Mouse (Mus musculus) heart, adult 9 months (tissue): Measurements from ENCODE around the gene Ncbp1.
A peak's percentile ranks its signal among the peaks of the same experiment; 100 is the strongest.

ENCODE experiments used
- DNase-seq, 2 experiments: peaks; one replicate each; pipeline ENCODE4 v3.0.0; 2022; ENCODE audit warnings: low spot score in 2 of 2

The Ncbp1 gene

DNA sequence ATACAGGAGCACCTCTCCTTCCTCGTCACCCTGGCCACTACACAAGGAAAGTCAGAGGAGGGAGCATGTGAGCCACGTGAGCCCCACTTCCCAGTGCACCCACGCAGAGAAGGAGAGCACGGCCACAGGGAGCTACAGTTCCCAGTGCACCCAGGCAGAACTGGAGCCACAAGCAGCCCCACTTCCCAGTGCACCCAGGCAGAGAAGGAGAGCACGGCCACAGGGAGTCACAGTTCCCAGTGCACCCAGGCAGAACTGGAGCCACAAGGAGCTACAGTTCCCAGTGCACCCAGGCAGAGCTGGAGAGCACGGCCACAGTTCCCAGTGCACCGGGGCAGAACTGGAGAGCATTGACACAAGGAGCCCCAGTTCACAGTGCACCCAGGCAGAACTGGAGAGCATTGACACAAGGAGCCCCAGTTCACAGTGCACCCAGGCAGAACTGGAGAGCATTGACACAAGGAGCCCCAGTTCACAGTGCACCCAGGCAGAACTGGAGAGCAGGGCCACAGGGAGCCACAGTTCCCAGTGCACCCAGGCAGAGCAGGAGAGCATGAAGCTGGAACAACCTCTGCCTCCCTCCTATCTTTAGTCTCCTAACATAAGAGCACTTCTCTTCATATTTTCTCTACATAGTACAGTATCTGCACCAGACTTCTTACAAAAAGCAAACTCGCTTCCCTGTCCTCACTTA is 9.0 kb upstream of the Ncbp1 start:
- no peak for DNase-seq

DNA sequence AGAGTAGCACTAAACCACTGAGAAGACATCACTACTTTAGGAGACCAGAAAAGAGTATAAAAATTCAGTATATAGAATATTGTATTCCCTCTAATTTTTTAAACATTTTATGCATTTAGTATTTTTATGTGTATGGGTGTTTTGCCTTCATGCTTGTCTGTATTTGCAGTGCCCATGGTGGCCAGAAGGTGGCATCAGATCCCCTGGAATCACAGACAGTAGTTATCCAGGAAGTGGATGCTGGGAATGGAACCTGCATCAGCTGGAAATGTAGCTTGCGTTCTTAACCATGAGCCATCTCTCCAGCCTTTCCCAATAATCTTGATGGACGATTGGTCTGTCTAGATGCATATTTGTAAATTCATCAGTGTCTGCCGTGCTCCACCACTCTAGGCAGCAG is 8.2 kb upstream of the Ncbp1 start:
- peak in 1 of 2 experiments; percentile 28 for DNase-seq

DNA sequence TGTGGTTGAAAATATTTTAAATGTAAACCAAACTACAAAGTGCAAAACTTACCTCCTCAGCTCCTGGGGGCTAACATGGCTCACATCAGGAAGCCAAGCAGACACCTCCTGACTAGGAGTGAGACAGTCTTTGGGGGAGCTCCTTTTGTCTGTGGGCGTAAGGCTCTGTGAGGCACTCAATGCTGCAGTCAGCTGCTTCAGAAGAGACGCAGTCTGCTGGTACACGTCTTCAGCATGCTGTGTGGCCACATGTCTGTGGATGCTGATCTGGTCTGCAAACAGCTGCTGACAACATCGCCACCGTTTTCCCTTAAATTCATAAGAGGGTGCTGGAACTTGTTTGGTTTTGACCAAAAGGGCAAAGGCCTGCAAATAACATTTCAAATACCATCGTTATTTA is 6.6 kb upstream of the Ncbp1 start:
- DNase-seq, result no peak

DNA sequence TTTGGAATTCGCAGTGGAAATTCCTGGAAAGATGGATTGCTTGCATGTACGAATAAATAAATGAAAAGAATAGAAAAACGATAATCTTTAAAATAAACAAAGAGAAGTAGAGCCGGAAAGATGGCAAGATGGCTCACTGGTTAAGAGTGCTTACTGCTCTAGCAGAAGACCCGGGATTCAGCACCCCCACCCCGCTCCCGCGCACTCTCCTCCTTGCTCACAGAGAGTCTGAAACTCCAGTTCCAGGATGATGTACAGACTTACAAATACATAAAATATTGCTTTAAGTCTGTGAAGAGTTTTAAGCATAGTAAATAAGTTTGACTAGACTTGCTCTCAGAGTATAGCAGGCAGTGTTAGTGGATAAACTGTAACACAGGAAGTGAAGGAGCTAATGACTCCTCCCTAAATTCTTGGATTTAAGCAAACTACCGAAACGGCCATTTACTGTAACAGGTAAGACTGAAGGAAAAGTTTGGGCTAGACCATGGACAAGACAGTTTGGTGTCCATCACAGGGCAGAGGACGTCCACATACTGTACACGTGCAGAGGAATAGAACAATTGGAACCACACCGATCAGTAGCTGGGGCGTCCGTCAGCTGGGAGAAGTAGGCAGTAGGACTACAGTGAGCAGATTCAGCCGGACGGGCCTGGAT is 655 bp upstream of the Ncbp1 start:
- no peak for DNase-seq

DNA sequence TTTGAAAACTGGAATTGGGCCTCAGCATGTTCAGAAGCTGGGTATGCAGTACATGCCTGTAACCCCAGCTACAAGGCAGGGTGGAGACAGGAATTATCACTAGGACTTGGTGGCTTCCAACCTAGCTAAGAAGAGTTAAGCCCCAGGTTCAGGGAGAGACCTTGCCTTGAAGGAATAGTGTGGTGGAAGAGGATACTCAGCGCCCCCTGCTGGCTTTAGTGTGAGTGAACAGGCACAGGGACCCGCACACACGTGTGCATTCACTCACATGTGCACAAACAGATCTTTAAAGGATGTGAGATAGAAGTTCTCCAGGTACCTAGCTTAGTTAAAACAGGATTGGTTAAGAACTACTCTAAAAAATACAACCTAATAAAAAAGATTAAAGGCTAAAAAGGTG is 5.9 kb downstream of the Ncbp1 start:
- no peak for DNase-seq

DNA sequence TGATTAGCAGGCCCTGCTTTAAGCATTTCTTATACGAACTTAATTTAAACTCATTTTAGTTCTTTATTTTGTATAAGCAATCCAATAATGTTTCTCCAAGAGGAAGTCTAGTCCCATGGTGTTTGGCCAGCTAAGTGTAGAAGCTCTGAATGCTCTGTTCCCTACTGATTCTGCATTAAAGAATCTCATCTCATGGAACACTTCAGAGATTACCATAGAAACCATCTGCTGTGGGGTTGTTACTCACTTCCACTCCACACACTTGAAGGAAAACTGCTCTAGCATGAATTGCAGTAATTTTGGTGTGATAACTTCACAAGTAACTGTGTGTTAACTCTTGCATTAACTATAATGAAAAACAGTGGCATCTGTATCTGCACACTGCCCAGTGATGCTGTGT is 8.5 kb downstream of the Ncbp1 start:
- DNase-seq, result no peak

DNA sequence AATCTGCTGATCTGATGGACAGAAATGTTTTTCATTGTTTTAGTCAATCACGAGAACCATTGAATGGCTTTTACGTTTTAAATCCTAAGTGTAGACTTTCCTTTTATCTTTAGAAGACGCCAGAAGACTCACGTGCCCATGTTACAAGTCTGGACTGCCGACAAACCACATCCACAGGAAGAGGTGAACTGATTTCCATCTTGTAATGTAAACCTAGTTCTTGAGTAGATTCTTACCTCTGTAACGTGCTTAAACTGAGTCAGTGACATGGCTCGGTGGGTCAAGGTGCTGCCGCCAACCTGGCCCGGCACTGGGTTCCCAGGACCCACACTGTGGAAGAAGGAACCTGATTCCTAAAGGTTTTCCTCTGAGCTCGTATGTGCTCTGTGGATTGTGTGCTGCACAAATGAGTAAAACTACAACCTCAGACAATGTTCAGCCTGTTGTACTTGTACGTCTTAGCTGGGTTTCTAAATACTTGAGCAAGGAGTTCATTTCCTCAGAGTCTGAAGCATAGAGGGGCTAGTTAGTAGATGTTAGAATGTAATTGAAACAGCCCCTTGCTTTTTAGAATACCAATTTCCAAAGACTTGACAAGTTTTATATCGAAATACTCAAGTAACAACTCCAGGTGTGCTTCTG is 13.6 kb downstream of the Ncbp1 start:
- DNase-seq, result no peak

DNA sequence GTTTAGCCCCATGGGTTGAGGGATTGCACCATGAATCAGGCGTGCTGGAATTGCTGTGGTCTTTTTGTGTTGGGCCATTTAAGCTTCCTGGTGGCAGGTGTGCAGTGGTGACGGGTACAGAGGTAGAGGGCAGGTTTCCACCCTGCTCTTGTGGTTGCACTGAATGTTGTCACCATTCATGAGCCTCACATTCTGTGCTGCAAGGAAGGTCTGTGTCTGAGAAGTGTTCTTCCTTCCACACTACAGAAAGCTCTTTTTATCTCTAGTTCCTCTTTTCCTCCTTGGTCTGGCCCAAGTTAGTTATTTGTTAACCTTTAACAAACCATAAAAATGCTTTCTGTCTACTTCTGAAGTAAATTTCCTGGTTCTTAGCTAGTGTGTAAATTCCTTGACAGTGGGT is 25.6 kb downstream of the Ncbp1 start:
- no peak for DNase-seq

DNA sequence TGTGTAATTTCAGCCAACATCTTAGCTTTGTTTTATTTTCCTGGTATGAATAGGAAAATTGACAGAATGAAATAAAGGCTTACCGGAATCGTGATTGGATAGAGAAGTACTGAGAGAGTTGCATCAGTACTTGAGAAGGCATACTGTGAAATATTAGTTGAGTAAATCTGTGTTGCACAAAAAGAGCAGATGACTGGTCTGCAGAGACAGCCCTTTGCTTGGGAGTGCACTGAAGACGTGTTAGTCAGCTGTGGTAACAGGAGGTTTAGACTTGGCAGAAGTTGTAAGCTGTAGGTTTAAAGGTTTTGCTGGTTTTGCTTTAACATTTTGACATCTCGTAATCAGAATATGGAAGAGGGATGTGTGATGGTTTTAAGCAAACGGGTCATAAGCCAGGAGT is 27.4 kb downstream of the Ncbp1 start:
- DNase-seq, result no peak

DNA sequence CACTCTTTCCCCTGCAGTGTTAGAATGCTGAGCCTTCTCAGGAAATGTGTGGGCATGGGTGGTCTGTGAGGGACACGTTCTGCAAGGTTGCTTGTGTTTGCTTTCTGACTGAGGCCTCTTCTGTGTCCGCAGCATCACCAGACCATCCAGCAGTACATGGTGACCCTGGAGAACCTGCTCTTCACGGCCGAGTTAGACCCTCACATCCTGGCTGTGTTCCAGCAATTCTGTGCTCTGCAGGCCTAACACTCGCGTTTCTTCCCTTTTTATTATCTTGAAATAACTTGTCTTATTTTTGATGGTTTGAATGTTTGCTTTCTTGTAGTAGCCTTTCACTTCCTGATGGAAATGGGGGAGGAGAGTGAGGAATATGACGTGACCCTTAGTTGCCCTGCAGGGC is 33.3 kb downstream of the Ncbp1 start:
- DNase-seq, result no peak

DNA sequence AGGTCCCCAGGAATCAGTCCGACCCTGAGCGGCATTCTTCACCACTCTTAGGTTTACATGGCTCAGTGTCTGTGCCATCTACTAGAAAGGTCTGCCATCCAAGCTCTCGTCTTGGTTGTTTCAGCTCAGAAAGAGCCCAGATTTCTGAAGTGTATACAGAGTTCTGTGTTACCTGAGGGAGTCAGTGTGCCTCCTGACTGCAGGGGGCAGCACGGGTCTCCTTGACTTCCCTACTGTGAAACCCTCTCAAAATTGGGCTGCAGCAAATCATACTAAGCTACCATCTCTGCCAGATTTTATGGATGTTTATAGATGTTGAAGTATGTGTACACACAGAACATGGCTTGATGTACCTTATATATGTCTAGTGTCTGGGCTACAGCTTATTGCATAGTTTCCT is 37.9 kb downstream of the Ncbp1 start:
- DNase-seq, result no peak

DNA sequence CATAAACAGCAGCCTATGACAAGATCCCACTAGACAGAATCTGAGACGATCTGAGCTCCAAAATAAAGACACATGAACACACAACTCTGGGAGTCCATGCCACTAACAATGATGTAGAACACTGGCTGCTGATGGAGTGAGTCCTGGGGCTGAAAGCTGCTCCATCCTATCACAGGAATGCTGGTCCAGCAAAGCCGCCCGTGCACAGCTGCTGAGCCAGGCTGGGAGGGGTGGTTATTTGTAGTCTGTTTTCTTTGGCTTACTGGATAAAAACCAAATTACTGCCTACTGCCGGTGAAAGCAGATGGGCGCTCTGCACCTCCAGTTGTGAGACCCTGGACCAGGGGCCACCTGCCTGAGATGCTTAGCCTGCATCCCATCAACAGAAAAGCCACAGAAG is 38.6 kb downstream of the Ncbp1 start:
- no peak for DNase-seq

DNA sequence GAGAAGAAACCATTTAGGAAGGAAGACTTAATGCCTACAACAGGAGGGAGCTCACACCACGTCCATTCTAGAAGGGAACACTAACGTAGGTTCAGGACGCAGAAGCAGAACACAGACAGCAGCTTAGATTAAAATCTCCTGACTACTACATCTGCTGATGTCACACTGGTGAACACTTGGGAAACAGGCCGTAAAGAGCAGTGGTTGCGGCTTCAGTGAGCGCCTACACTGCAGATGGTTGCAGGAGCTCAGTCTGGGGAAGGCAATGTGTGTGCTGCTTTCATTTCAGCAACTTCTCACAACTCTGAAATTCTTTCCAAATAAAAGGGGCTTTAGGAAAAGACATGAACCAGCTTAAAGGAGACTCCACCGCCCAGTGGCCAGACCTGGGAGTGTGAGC is 39.1 kb downstream of the Ncbp1 start:
- no peak for DNase-seq

DNA sequence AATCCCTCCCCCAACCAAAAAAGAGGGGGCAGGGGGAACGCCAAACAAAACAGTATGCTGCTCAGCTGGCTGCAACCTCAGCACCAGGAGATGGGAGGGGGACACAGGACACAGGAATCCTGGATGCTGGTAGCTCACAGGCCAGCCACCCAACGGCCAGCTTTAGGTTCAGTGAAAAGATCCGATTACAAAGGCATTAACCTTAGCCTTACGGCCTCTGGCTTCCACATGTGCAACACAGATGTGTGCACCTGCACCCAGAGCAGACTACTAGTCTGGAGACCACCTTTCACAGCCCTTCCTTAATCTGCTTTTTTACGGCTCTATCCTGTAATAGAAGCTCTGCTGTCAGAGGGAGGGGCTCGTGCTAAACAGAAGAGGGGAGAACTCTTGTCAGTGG is 42.8 kb downstream of the Ncbp1 start:
- DNase-seq, result no peak

DNA sequence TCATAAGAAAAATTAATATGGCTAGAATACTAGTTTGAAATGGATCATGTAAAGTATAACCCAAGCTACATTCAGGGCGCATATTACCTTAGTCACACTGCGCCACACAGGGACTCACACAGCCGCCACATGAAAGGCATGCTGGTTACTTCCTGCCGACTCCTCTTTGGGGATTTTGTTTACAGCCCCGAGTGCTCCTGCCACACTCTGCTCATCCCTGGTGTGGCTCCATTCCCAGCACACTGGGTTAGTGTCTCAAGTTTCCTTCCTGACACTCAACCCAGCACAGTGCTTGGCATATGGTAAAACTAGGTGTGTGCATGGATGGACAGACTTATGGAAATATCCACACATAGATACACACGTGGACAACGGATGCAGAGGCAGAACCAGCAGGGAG is 43.8 kb downstream of the Ncbp1 start:
- DNase-seq, result no peak

DNA sequence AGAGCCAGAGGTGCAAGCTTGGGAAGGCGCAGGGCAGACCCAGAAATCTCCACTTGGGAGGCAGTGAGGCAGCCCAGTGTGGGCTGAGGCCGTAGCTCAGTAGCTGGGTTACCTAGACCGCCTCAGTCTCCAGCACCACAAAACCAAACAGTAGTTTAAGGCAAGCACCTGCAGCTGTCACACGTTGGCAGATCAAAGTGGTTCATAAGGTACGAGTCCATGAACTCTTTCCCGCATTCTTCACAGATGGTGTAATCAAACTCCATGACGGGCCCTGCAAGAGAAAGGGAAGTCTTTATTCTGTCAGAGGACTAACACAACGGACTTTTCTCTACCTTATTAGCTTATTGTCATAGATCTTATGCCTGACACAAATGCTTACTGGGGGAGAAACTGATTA is 47.0 kb downstream of the Ncbp1 start:
- no peak for DNase-seq

DNA sequence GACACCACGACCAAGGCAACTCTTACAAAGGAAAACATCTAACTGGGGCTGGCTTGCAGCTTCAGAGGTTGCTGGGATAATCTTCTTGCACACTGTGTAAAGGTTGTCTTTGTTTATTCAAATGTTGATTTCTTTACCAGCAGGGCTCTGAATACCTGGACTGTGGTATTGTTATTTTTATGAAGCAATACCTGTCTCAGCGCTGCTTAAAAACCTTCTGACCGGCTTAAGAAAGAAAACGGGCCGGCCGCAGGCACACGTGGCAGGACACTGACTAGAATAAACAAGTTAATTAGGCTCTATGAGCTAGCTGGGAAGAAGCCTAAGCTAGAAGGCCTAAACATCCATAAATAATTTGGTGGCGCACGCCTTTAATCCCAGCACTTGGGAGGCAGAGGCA is 47.5 kb downstream of the Ncbp1 start:
- DNase-seq, result no peak

DNA sequence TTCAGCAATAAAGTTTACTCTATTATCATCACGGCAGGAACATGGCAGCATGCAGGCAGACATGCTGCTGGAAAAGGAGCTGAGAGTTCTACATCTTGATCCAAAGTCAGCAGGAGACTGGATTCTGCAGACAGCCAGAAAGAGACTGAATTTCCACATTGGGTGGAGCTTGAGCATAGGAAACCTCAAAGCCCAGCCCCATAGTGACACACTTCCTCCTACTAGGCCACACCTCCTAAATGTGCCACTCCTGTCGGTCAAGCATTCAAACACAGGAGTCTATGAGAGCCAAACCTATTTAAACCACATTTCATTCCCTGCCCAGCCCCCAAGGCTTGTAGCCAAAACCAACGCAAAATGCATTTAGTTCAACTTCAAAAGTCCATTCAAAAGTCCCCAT is 48.1 kb downstream of the Ncbp1 start:
- DNase-seq, result no peak

DNA sequence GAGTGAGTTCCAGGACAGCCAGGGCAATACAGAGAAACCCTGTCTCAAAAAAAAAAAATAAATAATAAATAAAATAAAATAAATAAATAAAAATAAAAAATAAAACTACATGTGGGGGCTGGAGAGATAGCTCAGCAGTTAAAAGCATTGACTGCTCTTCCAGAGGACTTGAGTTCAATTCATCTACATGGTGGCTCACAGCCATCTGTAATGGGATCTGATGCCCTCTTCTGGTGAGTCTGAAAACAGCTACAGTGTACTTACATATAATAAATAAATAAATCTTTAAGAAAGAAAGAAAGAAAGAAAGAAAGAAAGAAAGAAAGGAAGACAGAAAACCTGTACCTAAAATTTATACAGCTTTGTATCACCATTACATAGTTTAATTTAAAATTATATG is 53.6 kb downstream of the Ncbp1 start:
- DNase-seq, result peak in 1 of 2 experiments; percentile 26

DNA sequence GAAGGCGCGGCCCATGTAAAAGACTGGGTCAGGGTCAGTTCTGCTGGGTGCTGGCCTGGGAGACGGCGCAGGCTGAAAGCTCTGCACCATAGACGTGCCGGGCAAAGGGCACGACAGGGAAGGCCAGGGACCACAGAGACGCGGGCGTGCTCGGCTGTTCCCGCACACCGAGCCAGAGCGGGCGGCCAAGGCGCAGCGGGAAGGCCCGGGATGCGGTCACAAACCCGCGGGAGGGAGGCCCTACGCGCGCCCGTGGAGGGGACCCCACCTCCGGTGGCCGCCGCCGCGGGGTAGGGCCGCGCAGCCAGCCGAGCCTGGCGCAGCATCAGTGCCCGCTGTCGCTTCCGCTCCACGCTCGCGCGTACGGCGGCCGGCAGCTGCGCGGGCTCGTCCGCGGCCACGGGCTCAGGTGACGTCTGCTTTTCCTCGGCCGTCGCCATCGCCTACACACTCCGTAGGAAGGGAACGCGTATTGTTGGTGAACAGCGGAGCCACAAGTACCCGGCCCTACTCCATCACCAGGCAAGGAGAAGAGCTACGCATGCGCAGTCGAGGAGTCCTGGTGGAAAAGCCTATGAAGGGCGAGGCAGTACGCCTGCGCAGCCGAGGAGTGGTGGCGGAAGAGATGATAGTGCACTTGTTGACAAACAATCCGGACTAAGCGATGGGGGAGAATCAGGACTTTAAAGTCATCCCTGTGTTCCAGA is 57.5 kb downstream of the Ncbp1 start, which contains the start of gene Xpa:
Gene Xpa, minus strand, starts transcription at position 531 of the 707 bp plus-strand sequence.
- peak; percentile 94 to 95 for DNase-seq

DNA sequence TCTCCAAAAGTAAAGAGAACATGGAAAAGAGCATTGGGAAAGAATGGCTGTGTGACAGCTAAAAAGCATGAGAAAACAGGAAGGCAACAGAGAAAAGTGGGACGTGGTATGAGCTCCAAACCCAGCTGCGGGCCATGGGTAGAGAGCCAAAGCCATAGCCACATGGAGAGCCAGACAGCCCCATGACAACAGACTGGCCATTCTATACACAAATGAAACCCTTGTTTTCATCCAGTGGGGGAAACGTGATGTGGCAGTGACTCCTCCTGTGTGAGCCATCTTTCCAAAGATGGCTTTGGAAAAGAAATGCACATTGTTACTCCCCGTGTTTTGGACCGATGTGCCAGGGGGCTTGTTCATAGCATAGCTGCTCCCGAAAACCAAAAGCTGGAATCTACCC is 58.1 kb downstream of the Ncbp1 start:
- no peak for DNase-seq

DNA sequence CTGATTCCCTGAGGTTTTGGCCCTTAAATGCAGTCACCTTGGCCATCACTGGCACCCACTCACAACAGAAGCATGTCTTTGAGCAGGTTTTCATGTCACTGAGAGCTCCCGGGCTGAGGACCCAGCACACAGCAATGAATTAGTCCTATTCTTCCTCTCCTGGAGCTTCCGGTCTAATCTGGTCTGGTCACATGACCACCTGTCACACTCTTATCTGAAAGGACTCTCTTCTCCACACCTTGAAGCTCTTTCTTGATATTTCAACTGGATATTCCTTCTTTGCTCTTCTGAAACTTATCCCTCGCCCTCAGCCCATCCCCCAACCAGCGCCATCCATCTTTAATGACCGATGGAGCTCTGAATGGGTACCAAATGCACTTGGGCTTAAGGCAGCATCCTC is 59.7 kb downstream of the Ncbp1 start:
- no peak for DNase-seq
